Mouse (Mus musculus): ENCODE measurements around the gene Specc1l.
A peak's percentile ranks its signal among the peaks of the same experiment; 100 is the strongest.
"Not testable (repeated sequence)": the region's sequence is repeated elsewhere in the genome, so short reads cannot be mapped to it uniquely, and the experiment has no call there.

Gene Specc1l

GRCm38 (mm10) chr10:75318206-75318605 is 106.3 kb downstream of the Specc1l start:
- no peak for DNase-seq

- no peak for DNase-seq
Observed at GRCm38 (mm10) chr10:75320321-75320720, 108.4 kb downstream of the Specc1l start.

- no peak for DNase-seq
Observed at GRCm38 (mm10) chr10:75322966-75323365, 111.1 kb downstream of the Specc1l start.

GRCm38 (mm10) chr10:75323986-75324385 is 112.1 kb downstream of the Specc1l start:
- DNase-seq = peak in 1 of 2 experiments; percentile 38

GRCm38 (mm10) chr10:75324391-75324790 is 112.5 kb downstream of the Specc1l start:
- no peak for DNase-seq

- DNase-seq = no peak
Observed at GRCm38 (mm10) chr10:75325821-75326220, 113.9 kb downstream of the Specc1l start.

GRCm38 (mm10) chr10:75326553-75326952 is 114.7 kb downstream of the Specc1l start:
- peak; percentile 68 to 74 for DNase-seq

GRCm38 (mm10) chr10:75327081-75327480 is 115.2 kb downstream of the Specc1l start:
- DNase-seq = no peak

GRCm38 (mm10) chr10:75328201-75328704 is 116.4 kb downstream of the Specc1l start:
- no peak for DNase-seq

GRCm38 (mm10) chr10:75332268-75332667 is 120.4 kb downstream of the Specc1l start:
- no peak for DNase-seq

- DNase-seq = no peak
Observed at GRCm38 (mm10) chr10:75333176-75333776, 121.4 kb downstream of the Specc1l start.

- no peak for DNase-seq
Observed at GRCm38 (mm10) chr10:75334175-75334574, 122.3 kb downstream of the Specc1l start.

- DNase-seq = no peak
Observed at GRCm38 (mm10) chr10:75335075-75335474, 123.2 kb downstream of the Specc1l start.

GRCm38 (mm10) chr10:75337231-75337630 is 125.4 kb downstream of the Specc1l start:
- no peak for DNase-seq

GRCm38 (mm10) chr10:75338852-75339251 is 127.0 kb downstream of the Specc1l start:
- no peak for DNase-seq

- no peak for DNase-seq
Observed at GRCm38 (mm10) chr10:75339377-75339776, 127.5 kb downstream of the Specc1l start.

GRCm38 (mm10) chr10:75341936-75342335 is 130.1 kb downstream of the Specc1l start:
- DNase-seq = no peak

GRCm38 (mm10) chr10:75344563-75344962 is 132.7 kb downstream of the Specc1l start:
- DNase-seq = not testable (repeated sequence)

- no peak for DNase-seq
Observed at GRCm38 (mm10) chr10:75345265-75345664, 133.4 kb downstream of the Specc1l start.

GRCm38 (mm10) chr10:75350564-75350963 is 138.7 kb downstream of the Specc1l start:
- DNase-seq = no peak

GRCm38 (mm10) chr10:75352541-75352940 is 140.7 kb downstream of the Specc1l start:
- no peak for DNase-seq

- not testable (repeated sequence) for DNase-seq
Observed at GRCm38 (mm10) chr10:75353838-75354241, 142.0 kb downstream of the Specc1l start.

GRCm38 (mm10) chr10:75355341-75355740 is 143.5 kb downstream of the Specc1l start:
- DNase-seq = no peak

Measured in lung, adult 18-20 months (tissue).